Mouse (Mus musculus) spleen, postnatal 4 days (tissue): Measurements from ENCODE around the gene Fam189a1.

Experiments used
- DNase-seq, 2 experiments: peaks; one replicate each; pipeline ENCODE4 v3.0.0; 2022; ENCODE audit warnings: low spot score in 2 of 2

Fam189a1 gene

DNA sequence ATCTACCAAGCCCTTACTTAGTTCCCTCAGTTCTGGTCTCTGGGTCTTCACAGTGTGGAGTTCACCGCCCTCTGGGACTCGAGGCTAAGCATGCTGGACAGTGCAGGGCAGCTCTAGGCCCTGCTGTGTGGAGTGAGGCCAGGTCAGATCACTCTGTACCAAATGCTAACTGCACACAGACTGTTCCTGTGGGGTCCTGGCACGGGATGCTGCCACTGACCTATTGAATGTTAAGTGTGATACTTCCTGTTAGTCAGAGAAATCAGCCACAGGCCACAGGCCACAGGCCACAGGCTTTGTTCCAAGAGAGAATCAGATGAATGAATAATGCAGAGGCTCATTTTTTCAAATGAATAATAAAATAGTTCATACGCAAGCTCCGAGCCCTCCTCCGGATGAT lies 112.1 kb downstream of the Fam189a1 start:
- DNase-seq = no peak

DNA sequence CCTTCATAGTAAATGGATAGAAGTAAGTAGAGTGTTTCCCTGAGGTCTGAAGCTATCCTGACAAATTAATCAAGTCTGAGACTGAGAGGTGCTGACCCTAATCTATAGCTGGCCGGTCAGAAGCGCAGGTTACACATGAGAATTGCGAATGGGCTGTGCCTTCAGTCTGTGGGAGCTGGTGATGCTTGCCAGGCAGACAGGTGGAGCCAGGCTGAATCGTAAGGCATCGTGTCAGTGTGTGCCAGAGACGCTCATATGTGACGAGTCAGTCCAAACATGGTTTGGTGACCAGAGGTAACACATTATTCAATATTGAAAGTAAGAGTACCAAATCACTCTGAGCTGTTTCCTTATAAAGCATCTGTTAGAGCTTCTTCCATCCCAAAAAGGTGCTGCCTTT lies 115.3 kb downstream of the Fam189a1 start:
- no peak for DNase-seq

DNA sequence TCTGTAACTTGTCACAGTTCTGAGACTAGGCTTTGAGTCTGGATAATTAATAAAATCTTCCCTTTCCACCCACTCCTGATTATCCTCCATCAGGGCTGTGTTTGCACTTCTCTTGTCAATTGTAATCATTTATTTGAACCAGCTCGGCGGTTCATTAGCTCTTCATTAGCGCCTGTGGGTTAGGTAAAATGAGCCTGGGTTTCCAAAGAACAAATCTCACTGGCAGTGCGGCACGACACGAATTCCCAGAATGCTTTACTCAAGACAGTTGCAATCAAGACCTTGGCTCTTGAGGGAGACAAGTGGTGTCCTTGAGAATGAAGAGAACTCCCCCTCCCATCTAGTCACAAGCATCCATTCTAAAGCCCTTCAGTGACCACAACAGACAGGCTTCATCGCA lies 124.6 kb downstream of the Fam189a1 start:
- no peak for DNase-seq

DNA sequence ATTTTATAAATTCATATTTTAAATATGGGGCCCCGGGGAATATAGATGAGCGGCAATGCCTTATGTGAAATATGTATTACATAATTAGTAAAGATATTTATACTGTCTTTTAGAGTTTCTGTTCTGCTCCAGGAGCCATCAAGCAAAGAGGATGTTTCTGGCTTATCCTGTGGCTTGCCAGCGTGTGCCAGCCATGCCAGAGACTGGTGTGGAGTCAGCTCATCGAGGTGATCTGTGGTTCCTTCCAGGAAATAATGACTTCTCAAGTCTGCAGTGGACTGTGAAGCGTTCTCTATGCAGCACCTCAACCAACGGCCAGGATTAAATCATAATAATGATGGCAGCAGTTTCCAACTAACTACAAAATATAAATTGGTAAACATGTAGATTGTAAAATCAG lies 125.2 kb downstream of the Fam189a1 start:
- no peak for DNase-seq

DNA sequence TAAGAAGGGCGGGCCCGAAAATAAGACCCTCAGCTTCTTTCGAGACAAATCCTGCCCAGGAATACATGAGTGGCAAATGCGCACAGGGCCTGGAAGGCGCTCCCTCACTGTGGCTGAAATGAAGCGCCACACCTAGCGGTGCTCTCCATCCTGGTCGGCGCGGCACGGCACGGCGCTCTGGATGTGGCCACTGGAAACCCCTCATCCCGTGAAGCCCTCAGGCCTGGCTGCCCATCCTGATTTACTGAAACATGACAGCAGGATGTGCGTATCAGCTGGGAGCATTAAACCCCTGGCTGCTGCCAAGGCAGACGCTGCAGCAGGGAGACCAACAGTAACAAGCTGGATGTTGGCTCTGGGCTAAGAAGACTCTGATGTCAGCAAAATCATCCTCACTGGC lies 126.4 kb downstream of the Fam189a1 start:
- DNase-seq = no peak

DNA sequence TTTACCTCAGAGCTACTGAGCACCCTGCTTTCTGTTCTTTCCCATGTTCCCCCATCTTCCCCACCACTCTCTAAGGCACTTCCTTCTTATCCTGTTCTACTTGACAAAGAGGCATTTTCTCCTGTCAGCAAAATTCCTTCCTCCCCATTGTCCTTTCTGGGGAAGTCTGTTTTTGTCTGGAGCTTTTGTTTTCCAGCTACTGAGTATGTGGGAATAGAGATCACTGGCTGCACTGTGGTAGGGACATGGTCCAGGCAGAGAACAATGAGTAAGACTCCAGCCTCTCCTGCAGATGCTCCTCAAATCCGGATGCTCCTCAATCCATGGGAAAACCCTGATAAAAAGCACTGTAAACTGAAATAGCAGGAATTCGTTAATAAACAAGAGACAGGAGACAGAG lies 135.1 kb downstream of the Fam189a1 start:
- DNase-seq = no peak

DNA sequence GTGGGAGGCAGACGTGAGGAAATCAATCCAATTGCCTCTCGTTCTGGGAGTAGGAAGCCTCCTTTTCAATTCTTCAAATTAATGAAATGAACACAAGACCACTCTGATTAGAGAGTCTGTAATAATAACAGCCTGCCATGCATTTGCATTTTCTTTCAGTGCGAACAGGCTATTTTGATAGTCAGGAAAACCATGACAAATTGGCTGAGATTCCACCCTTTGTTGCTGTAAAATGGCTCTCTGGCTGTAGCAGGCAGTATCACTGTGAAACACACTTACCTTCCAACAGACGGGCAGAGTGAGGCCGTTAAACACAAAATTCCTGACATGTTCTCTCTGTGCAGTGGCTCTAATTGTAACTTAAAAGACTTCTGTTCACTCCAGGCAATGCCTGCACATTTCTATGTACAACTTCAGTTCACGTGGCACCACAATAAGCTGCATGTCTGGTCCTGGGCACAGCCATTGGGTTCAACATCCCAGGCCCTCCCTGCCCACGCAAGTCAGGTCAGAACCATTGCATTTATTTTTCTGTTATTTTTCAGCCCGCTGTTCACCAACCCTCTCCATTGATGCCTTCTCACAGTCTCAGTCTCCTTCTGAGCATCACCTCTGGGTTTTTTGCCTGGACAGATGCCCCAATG lies 138.2 kb downstream of the Fam189a1 start:
- DNase-seq = no peak

DNA sequence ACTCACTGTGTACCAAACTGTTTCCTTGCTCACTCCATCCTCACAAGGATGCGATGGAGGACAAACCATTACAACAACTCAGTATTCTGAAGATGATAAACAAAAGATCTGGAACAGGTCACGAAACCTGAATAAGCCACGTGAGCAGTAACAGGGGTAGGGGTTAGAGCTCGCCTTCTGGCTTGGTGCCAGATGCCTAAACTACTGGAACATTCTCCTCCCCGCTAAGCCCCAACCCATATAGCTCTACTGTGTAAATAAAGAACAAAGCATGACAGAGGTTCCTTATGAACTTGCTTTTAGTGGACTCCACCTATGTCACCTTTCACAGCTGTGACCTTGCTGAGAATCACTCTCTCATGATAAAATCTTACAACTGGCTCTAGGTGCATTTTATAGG lies 139.0 kb downstream of the Fam189a1 start:
- no peak for DNase-seq

DNA sequence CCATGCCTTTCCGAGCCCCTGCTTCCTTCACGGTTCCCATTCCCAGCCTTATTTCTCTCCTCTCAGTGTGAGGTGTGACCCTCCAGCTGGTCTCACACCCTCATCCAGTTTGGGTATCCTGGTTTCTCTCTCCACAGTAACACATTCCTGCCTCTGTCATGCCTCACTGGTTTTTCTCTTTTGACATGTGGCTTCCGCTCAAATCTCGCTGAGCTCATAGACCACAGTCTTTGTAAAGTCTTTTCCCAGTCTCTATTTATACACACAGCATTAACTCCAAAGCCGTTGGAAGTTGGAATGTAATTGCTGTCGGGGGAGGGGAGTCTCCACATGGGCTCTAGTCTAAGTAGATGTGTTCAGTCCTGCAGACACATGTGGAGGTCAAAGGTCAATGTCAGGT lies 145.2 kb downstream of the Fam189a1 start:
- no peak for DNase-seq

DNA sequence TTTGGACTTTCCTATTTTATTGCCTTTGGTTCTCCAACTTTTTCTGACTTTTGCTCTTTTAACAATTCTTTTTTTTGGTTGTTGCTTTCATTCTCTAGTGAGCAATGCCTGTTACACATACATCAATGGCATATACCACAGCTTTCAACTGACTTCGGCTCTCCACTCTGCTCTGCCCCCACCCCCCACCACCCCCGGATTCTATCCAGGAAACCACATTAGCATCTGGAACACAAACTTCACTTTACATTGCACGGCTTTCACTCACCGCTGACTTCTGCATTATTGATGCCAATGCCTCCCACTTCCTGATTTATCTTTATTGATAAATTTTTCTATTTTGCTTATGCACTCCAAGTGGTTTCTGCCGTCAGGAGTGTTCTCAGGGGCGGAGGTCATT lies 146.1 kb downstream of the Fam189a1 start:
- no peak for DNase-seq

DNA sequence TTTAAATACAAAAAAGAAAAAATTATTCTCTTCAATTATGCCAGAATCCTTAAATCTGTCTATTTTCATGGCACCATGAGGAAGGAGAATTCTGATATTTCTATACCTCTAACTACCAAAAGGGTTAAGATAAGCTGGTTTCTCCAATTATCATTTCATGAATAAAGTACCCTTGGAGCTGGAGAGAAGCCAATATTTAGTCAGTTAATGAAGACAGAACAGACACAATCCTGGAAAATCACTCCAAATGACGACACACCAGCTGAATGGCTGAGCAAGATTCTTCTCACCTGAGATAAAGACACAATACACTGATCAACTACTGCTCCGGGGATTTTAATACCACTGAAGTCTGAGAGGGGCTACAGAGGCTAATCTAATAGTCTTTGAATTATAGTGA lies 150.6 kb downstream of the Fam189a1 start:
- no peak for DNase-seq

DNA sequence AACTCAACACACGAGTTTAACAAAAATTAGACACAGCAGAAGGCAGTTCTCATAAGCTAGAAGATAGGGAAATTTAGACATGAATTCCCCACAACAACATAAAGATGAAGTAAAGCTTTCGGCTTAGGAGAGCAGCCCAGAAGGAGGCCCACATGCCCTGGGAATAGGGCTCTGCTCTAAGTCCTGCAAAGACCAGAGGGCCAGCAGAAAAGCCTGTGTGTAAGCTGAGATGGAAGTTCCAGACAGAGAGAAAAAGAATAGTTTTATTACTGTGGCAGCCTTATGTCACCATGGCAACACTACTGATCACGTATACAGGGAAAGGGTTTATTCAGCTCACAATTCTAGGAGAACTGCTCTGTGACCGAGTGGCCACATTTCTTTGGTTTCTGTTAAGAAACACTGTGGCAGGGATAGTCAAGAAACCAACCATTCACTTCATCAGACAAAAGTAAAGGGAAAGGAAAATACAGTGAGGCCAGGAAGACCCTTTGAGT lies 156.6 kb downstream of the Fam189a1 start:
- DNase-seq = no peak

DNA sequence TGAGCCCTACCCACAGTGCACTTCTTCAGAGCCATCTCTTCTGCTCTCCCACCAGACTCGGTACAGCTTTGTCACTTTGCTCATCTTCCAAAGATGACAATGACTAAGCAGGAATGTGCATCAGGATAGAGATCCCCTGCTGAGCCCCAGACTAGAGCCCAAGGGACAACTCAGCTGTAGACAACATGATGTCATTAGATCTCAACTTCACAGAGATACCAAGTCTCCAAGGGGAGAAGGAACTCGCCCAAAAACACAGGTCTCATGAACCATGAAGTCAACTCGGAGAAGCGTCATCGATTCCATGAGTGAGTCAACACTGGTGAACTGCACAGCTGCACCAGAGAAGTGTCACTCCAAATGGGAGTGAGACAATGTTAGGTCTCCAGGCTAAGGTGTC lies 158.6 kb downstream of the Fam189a1 start:
- DNase-seq = no peak

DNA sequence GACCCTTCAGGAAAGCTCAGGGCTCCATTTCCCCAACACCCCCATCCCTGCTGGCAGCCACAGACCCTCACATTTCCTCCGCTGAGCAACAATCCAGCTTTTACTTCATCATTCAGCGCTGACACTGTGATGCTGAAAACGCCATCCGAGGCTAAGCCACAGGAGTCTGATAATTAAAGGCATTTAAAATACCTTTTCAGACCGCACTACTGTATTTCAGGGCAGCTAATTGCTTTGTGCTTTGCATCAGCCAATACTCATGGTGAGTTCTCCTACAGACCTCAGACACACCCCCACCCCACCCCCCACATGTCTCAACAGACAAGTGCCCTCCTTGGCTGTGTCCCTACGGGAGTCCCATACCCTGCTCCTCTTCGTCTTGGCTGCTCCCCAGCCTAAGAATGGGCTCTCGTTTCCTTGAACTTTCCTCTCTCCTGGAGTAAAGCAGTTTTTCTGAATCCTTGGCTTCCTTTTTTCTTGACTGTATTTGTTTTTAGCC lies 160.4 kb downstream of the Fam189a1 start:
- DNase-seq = no peak

DNA sequence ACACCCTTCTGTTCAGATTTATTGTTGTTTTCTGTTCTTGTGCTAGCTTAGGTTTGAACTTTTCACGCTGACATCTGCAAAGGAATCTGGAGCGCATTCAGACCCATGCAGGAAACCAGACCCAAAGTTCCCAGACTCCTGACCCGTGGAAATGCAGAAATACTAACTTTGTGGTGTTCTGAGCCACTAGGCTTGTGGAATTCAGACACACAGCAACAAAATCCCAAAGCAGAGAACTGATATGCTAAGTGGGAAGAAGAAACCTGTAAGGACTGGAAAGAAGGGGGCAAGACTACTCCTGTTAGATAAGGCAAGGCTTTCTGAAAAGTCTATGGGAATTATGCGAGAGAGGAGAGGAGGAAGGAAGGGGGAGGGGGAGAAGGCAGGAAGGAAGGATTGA lies 167.0 kb downstream of the Fam189a1 start:
- DNase-seq = no peak

DNA sequence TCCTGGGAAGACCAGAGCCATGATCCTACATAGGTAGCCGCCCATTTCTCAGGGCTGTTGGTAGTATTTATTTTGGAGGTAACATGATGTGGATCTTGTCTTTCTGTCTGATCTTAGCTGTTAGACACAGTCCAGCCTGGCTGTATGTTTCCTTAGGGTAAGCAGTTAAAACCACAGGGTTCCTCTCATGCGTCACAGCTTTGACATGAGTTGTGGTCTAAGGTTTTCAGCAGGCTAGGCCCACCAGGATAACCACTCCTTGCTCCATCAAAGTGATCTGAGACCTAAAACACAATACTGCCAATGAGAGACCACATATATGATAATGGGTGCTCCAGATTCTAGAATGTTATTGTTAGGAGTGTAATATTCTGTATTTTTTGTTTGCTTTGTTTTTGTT lies 168.4 kb downstream of the Fam189a1 start:
- no peak for DNase-seq

DNA sequence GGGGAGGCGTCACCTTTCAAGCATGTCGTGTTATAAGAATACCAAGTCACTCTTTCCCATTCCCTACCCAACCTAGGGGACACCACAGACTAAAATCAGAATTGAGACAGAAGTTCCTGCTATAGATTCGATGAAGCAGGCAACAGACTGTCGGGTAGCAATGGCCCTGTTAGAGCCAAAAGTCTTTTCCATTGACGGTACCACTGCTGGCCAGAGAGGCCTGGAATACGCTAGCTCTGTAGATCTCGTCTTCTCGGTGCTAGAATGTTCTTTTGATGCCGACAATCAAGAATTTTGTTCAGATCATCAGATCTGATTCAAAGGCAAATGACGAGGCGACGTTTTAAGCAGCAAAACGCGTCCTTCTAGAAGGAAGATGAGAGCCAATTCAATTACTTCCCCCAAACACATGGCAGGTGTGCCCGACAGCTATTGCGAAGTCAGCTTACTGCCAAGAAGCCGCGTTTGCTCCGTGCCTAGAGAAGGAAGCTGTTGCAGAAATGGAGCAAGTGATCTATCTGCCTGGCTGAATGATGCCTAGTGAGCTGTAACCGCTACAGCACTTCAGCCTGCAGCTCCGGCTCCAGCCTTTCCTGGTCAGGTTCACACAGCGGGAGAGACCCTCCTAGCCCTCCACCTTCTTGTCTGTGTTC lies 171.8 kb downstream of the Fam189a1 start:
- DNase-seq = no peak

DNA sequence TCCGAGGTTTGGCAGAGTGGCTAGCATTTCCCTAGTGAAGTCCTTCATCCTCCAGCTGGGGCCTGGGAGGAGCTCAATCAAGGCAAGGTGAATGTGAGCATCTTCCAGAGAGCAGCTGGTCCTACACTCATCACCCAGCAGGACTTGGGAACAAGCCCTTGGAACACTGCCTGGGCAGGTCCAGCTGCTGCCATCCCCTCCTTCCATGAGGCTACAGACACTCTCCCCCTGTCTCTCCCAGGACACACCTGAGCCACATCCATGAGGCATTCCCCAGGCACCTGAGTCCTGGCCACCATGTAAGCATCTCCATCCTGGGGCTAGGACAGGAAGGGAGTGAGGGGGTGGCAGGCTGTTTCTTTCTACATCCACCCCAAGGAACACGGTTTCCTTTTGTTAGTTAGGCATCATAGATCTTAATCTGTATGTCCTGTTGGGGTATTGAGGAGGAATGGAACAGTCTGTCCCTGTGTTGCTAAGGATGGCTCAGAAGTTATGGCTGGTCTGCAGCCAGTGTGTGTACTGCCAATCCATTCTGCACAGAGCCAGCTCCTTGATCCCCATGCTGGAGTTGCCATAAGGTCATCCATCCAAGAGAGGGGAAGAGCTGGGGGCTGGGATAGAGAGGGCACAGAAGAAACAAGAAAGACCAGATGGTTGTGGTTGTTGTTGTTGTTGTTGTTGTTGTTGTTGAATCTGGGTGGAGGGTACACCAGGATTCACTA lies 174.7 kb downstream of the Fam189a1 start:
- DNase-seq = no peak

DNA sequence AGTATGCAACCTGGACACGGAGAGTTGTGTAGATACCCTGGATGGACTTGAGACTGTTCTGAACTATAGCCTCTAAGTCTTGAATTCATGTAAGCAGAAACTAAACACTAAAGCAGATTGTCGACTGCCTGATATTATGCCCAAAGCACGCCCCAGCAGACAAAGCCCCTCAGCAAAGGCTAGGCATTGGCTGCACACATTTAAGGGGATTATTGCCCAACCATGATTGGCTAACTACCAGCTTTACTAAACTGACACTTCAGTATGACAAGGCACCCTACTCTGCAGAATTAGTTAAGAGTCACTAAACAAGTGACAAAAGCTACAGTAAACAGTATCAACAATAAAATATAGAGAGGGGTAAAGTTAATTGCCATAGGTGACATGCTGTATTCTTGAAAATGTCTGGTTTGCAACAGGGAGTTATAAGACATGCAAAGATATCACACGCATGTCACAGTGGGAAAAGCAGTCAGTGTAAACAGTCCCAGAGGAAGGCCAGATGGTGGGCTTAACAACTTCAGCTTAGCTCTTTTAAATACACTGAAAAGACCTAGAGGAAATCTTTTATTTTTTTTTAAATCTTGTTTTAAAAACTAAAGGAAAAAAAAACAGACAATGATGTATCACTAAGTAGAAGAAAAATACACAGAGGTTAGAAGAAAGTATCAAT lies 182.6 kb downstream of the Fam189a1 start:
- DNase-seq = no peak

DNA sequence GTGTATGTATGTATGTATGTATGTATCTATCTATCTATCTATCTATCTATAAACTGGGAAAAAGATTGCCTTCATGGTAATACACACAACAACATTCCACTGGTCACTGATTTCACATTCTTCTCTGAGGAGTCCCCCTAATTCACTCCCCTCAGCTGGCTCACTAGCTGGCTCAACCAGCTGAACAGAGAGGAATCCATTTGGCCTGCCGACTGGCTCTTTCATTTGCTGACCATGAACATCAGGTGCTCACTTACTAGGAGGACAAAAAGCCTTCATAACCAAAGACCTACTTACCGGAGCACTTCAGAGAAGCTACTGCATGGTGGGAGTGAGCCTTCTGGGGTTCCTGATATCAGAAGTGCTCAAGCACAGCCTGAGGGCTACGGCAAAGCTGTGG lies 194.2 kb downstream of the Fam189a1 start:
- DNase-seq = no peak

DNA sequence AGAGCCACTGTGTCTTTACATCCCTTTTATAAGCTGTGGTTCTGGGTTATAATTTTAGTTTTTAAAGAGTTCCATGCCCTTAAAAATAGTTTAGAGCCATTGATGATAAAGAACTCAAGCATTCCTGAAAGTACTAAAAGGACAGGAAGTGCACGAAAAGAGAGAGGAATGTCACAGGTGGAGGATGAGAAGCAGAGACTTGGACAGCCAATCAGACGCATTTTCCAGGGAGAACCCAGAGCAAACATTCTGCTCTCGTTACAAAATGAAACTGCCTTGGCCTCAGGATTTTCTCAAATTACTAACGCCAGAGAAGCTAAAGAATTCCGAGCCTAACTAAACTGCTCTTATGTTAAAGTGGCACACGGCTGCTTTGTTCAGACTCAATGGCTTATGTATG lies 197.3 kb downstream of the Fam189a1 start:
- DNase-seq = no peak

DNA sequence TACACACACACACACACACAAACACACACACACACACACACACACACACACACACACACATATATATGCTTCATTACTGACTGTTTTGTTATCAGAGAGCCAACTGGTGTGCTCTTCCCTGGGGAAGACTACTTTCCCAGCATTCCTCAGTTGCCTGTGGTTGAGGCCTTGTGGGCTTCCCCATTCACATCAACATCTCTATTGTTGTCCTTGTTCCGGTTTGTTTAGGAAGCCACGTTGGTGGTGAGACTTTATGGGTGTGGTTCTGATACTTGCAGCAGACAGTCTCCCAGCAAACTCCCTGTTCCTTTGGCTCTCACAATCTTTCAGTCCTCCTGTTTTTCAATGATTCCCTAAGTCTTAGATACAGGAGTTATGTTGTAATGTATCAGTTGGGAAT lies 204.2 kb downstream of the Fam189a1 start:
- no peak for DNase-seq

DNA sequence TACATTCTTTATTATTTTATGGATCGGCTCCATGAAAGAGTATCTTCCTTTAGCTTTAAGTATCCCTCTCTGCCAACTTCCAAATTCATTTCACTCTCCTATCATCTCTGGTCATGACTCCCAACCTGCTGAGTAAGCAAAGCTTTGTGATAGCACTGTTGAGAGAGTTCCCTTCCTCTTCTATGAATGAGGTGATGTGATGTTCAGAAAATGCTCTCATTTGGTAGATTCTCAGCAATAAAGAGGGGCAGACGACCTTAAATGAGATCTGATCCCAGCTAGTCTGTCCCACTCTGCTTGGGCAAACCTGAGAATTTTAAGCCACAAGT lies 205.6 kb downstream of the Fam189a1 start:
- no peak for DNase-seq
